Mouse (Mus musculus) CD8-positive naive resting alpha-beta T cell, adult 57 days (primary cell): ENCODE data around the gene Olfr896-ps1. TPM values are rescaled to one million over a fixed set of nuclear protein-coding genes. Genes with fewer than 3 reads are reported as not detected.

Source experiments
- total RNA-seq: library from RNA; stranded (reverse); gene quantifications from one replicate; pipeline ENCODE4 v1.2.4, GENCODE M21; 2023

Olfr896-ps1 gene
- not detected for total RNA-seq

GRCm38 (mm10) chr9:38290807-38291206 lies at the start of gene Olfr896-ps1:
Olfr896-ps1 (plus strand) TSS chr9:38291107.

GRCm38 (mm10) chr9:38252474-38252873 lies 38.4 kb upstream of the Olfr896-ps1 start, which contains the start of gene Olfr143:
Olfr143 (plus strand) TSS chr9:38252774.

GRCm38 (mm10) chr9:38267551-38267950 lies 23.4 kb upstream of the Olfr896-ps1 start, which contains the start of gene Olfr895:
Olfr895 (plus strand) TSS chr9:38267851.

GRCm38 (mm10) chr9:38328760-38329159 lies 37.9 kb downstream of the Olfr896-ps1 start, which contains the start of gene Olfr25:
Olfr25 (plus strand) TSS chr9:38329060.

Other genes starting within 250 kb of the Olfr896-ps1 start
- gene Olfr884, start 244.6 kb upstream of the Olfr896-ps1 start, total RNA-seq = not detected
- gene Olfr885, start 229.8 kb upstream of the Olfr896-ps1 start, total RNA-seq = not detected
- not detected for gene Olfr887, start 207.0 kb upstream of the Olfr896-ps1 start, total RNA-seq
- gene Olfr888, start 183.0 kb upstream of the Olfr896-ps1 start, total RNA-seq = not detected
- gene Olfr889, start 175.9 kb upstream of the Olfr896-ps1 start, total RNA-seq = not detected
- not detected for gene Olfr890, start 148.6 kb upstream of the Olfr896-ps1 start, total RNA-seq
- gene Olfr891, start 110.3 kb upstream of the Olfr896-ps1 start, total RNA-seq = not detected
- not detected for gene Olfr893, start 82.7 kb upstream of the Olfr896-ps1 start, total RNA-seq
- not detected for gene Olfr894, start 73.1 kb upstream of the Olfr896-ps1 start, total RNA-seq
- not detected for gene Olfr143, start 38.3 kb upstream of the Olfr896-ps1 start, total RNA-seq
- not detected for gene Olfr895, start 23.3 kb upstream of the Olfr896-ps1 start, total RNA-seq
- gene Olfr25, start 38.0 kb downstream of the Olfr896-ps1 start, total RNA-seq = not detected
- not detected for gene Olfr898, start 57.3 kb downstream of the Olfr896-ps1 start, total RNA-seq
- gene Olfr250, start 75.8 kb downstream of the Olfr896-ps1 start, total RNA-seq = not detected
- gene Olfr251, start 86.0 kb downstream of the Olfr896-ps1 start, total RNA-seq = not detected
- gene Olfr147, start 110.6 kb downstream of the Olfr896-ps1 start, total RNA-seq = not detected
- not detected for gene Olfr901, start 138.3 kb downstream of the Olfr896-ps1 start, total RNA-seq
- gene Olfr902, start 156.5 kb downstream of the Olfr896-ps1 start, total RNA-seq = not detected
- not detected for gene Olfr904, start 172.0 kb downstream of the Olfr896-ps1 start, total RNA-seq
- 0.12 TPM for gene Olfr905, start 180.0 kb downstream of the Olfr896-ps1 start, total RNA-seq
- not detected for gene Olfr906, start 196.0 kb downstream of the Olfr896-ps1 start, total RNA-seq
- gene Olfr907, start 204.7 kb downstream of the Olfr896-ps1 start, total RNA-seq = not detected
- not detected for gene Olfr911-ps1, start 230.5 kb downstream of the Olfr896-ps1 start, total RNA-seq
- gene Olfr910, start 246.7 kb downstream of the Olfr896-ps1 start, total RNA-seq = not detected